Mouse (Mus musculus) midbrain, embryonic 16.5 days (tissue): ENCODE data around the gene Zfp956. TPM values are rescaled to one million over a fixed set of nuclear protein-coding genes. Genes with fewer than 3 reads are reported as not detected.

Source experiments
- polyA plus RNA-seq: library from polyadenylated mRNA; unstranded; fragments of >200 nt; fragmentation: Nextera tagmentation; extraction: Ambion mirVana; gene quantifications from 2 replicates; pipeline ENCODE4 v1.2.1, GENCODE M21; 2015

Zfp956 gene
- polyA plus RNA-seq, 1 experiment from 2014 or later = 26.3 TPM

Other genes starting within 250 kb of the Zfp956 start
- 147 and 150 TPM in 2 replicates for gene Pdia4, start 140.0 kb upstream of the Zfp956 start, polyA plus RNA-seq
- gene Zfp786, start 122.5 kb upstream of the Zfp956 start, polyA plus RNA-seq = 19.5 and 20.9 TPM in 2 replicates
- 18.9 and 19.6 TPM in 2 replicates for gene Zfp398, start 117.7 kb upstream of the Zfp956 start, polyA plus RNA-seq
- 22.8 and 23.8 TPM in 2 replicates for gene Zfp282, start 76.2 kb upstream of the Zfp956 start, polyA plus RNA-seq
- 17.7 and 20.5 TPM in 2 replicates for gene Zfp212, start 32.9 kb upstream of the Zfp956 start, polyA plus RNA-seq
- gene Zfp777, start 95.5 kb downstream of the Zfp956 start, polyA plus RNA-seq = 14.1 TPM in 2 replicates
- gene Zfp746, start 133.2 kb downstream of the Zfp956 start, polyA plus RNA-seq = 16.9 and 18.0 TPM in 2 replicates